Mouse (Mus musculus) cerebellum, adult 2 months (tissue): ENCODE measurements around the gene Prmt2. TPM values are rescaled to one million over a fixed set of nuclear protein-coding genes. Genes with fewer than 3 reads are reported as not detected.

Source experiments
- DNase-seq, 2 experiments: peaks; one replicate each; pipeline ENCODE4 v3.0.0; 2021
- H3K27ac ChIP-seq: fragments of 200-500 bp; 2 replicates; pipeline ENCODE4 v1.5.1; 2012; ENCODE audit warnings: low read length, control low read depth, inconsistent platforms; ENCODE audit not compliant: insufficient read depth
- H3K27me3 ChIP-seq: fragments of 200-500 bp; 2 replicates; pipeline ENCODE4 v1.6.1; 2012; ENCODE audit warnings: inconsistent platforms, mild to moderate bottlenecking, low read length, moderate library complexity; ENCODE audit not compliant: control insufficient read depth, insufficient read depth
- H3K4me1 ChIP-seq: fragments of 200-500 bp; 2 replicates; pipeline ENCODE4 v1.6.1; 2011; ENCODE audit warnings: low read length; ENCODE audit not compliant: control insufficient read depth, insufficient read depth
- H3K4me3 ChIP-seq: fragments of 200-500 bp; replicated peaks from 2 replicates; pipeline ENCODE3; 2011; ENCODE audit warnings: mild to moderate bottlenecking, low read depth, low read length, control low read depth; ENCODE audit not compliant: insufficient read depth
- CTCF ChIP-seq: fragments of 200-500 bp; IDR thresholded peaks from 2 replicates; pipeline ENCODE4 v1.5.1; 2011; ENCODE audit warnings: low read depth, mild to moderate bottlenecking, control low read depth, low read length, moderate library complexity, borderline replicate concordance; ENCODE audit not compliant: insufficient read depth
- POLR2A ChIP-seq: fragments of 200-500 bp; IDR thresholded peaks from 2 replicates; pipeline ENCODE4 v1.6.1; 2011; ENCODE audit warnings: low read length, control low read depth, borderline replicate concordance; ENCODE audit not compliant: insufficient read depth
- WGBS: fragments of 180-500 bp; shearing (Covaris S2); methylation state at CpG from one replicate; pipeline ENCODE4 v1.1.7; 2018; 5-methylcytosine and 5-hydroxymethylcytosine counted together
- polyA plus RNA-seq: library from polyadenylated mRNA; depleted of rRNA; stranded (reverse); fragments of >200 nt; gene quantifications from 2 replicates; pipeline ENCODE4 v1.2.3, GENCODE M21; 2012

The Prmt2 gene
- polyA plus RNA-seq, 1 experiment: 81.4 TPM

- H3K27ac ChIP-seq: no peak overlapping the region
- DNase-seq: no peak
- no peak overlapping the region for H3K4me3 ChIP-seq
- no peaks in the 10 kb centered on the region for H3K27me3 ChIP-seq
- no peak for TF ChIP-seq CTCF
- TF ChIP-seq POLR2A: no peak
- 91% methylated on average over 4 of the region's 4 CpGs for WGBS
- no peaks in the 10 kb centered on the region; the same call in 1 of the 2 replicates for H3K4me1 ChIP-seq
Measured at GRCm38 (mm10) chr10:76214161-76214560, 23.5 kb downstream of the Prmt2 start.

- DNase-seq: no peak
- Histone ChIP-seq H3K4me1 (no peaks in the 10 kb centered on the region; the same call in 1 of the 2 replicates), H3K27me3 (no peaks in the 10 kb centered on the region), H3K27ac (no peak overlapping the region), H3K4me3 (no peak overlapping the region)
- 94% methylated on average over 6 of the region's 6 CpGs for WGBS
- TF ChIP-seq CTCF: no peak
- no peak for TF ChIP-seq POLR2A
Measured at GRCm38 (mm10) chr10:76212121-76212520, 25.5 kb downstream of the Prmt2 start.

GRCm38 (mm10) chr10:76210806-76211205 lies 26.9 kb downstream of the Prmt2 start:
- DNase-seq: no peak
- 95% methylated on average over 7 of the region's 7 CpGs for WGBS
- no peak for TF ChIP-seq CTCF
- TF ChIP-seq POLR2A: no peak

GRCm38 (mm10) chr10:76209241-76209640 lies 28.4 kb downstream of the Prmt2 start:
- TF ChIP-seq CTCF (no peak), POLR2A (no peak)
- Histone ChIP-seq H3K4me1 (no peaks in the 10 kb centered on the region; the same call in 1 of the 2 replicates), H3K27me3 (no peaks in the 10 kb centered on the region), H3K27ac (no peak overlapping the region), H3K4me3 (no peak overlapping the region)
- DNase-seq: no peak
- 47% methylated on average over 8 of the region's 8 CpGs for WGBS

More at GRCm38 (mm10) chr10:76210806-76211205, 26.9 kb downstream of the Prmt2 start:
- Histone ChIP-seq H3K27me3 (no peaks in the 10 kb centered on the region), H3K27ac (no peak overlapping the region), H3K4me3 (no peak overlapping the region), H3K4me1 (no peaks in the 10 kb centered on the region; the same call in 1 of the 2 replicates)

GRCm38 (mm10) chr10:76207262-76207796 lies 30.3 kb downstream of the Prmt2 start:
- WGBS: 90% methylated on average over 13 of the region's 13 CpGs
- Histone ChIP-seq H3K27me3 (no peaks in the 10 kb centered on the region), H3K27ac (no peak overlapping the region), H3K4me3 (no peak overlapping the region), H3K4me1 (peaks cover 5% of the 10 kb centered on the region)
- TF ChIP-seq CTCF (no peak), POLR2A (no peak)
- no peak for DNase-seq

- WGBS: 19% methylated on average over 17 of the region's 18 CpGs
- Histone ChIP-seq H3K4me3 (peak overlapping the region; percentile 59), H3K27ac (no peak overlapping the region), H3K4me1 (peaks cover 5% of the 10 kb centered on the region; the same call in 1 of the 2 replicates), H3K27me3 (no peaks in the 10 kb centered on the region)
- DNase-seq: peak; percentile 46 to 57
- peak; percentile 21; the same call in 1 of the 2 replicates for TF ChIP-seq CTCF
- TF ChIP-seq POLR2A: no peak
Measured at GRCm38 (mm10) chr10:76203798-76204283, 33.8 kb downstream of the Prmt2 start.

- Histone ChIP-seq H3K27ac (no peak overlapping the region), H3K27me3 (no peaks in the 10 kb centered on the region), H3K4me3 (no peak overlapping the region), H3K4me1 (peaks cover 5% of the 10 kb centered on the region; the same call in 1 of the 2 replicates)
- 19% methylated on average over 7 of the region's 7 CpGs for WGBS
- TF ChIP-seq POLR2A (no peak), CTCF (peak; percentile 54; the same call in 1 of the 2 replicates)
- peak; percentile 52 to 64 for DNase-seq
Measured at GRCm38 (mm10) chr10:76201978-76202377, 35.7 kb downstream of the Prmt2 start.

- 92% methylated on average over 3 of the region's 3 CpGs for WGBS
- TF ChIP-seq CTCF (no peak), POLR2A (no peak)
- no peak for DNase-seq
- Histone ChIP-seq H3K4me3 (no peak overlapping the region), H3K4me1 (peaks cover 5% of the 10 kb centered on the region; the same call in 1 of the 2 replicates), H3K27me3 (no peaks in the 10 kb centered on the region), H3K27ac (no peak overlapping the region)
Measured at GRCm38 (mm10) chr10:76201416-76201815, 36.2 kb downstream of the Prmt2 start.
